Mouse (Mus musculus): ENCODE data around the gene Shroom3. TPM values are rescaled to one million over a fixed set of nuclear protein-coding genes. Genes with fewer than 3 reads are reported as not detected.
A peak's percentile ranks its signal among the peaks of the same experiment; 100 is the strongest.

The Shroom3 gene
- polyA plus RNA-seq, 1 experiment from 2014 or later: 2.9 TPM

DNA sequence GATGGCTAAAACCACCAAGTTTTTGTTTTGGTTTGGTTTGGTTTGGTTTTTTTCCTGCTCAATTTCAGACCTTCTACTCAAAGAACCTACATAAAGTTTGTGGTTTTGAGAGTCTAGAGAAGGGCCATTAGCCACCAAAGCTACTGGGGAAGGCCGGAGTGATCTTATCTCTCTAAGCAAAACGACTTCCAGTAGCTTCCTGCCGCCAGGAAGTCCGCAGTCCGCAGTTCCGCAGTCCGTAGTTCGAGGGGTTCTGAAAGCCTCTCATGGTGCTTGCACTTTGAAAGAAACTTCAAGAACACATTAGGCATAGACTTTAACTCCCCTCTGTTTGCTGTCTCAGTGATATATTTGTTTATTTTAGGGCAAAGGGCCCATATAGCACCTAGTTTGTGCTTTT is 159.2 kb downstream of the Shroom3 start:
- WGBS: 52% methylated on average over 8 of the region's 8 CpGs
- no peaks in the 10 kb centered on the region for H3K9me3 ChIP-seq (ENCODE audit: control insufficient read depth, low read length)
- H3K4me1 ChIP-seq (ENCODE audit: control insufficient read depth, insufficient read depth, low read length): peaks cover 13% of the 10 kb centered on the region; the same call in 1 of the 2 replicates
- H3K4me2 ChIP-seq (ENCODE audit: low read depth, low read length): no peak overlapping the region
- no peaks in the 10 kb centered on the region for H3K36me3 ChIP-seq (ENCODE audit: control insufficient read depth, insufficient read depth, low read length)
- H3K27ac ChIP-seq (ENCODE audit: low read depth, low read length): no peak overlapping the region
- H3K9ac ChIP-seq (replicated peaks; ENCODE audit: low read depth, low read length): no peak overlapping the region
- no peak overlapping the region for H3K4me3 ChIP-seq (ENCODE audit: low read depth, low read length)
- no peaks in the 10 kb centered on the region for H3K27me3 ChIP-seq (ENCODE audit: control insufficient read depth, insufficient read depth, low read length)
- no peak for ATAC-seq (ENCODE audit: low read depth)

DNA sequence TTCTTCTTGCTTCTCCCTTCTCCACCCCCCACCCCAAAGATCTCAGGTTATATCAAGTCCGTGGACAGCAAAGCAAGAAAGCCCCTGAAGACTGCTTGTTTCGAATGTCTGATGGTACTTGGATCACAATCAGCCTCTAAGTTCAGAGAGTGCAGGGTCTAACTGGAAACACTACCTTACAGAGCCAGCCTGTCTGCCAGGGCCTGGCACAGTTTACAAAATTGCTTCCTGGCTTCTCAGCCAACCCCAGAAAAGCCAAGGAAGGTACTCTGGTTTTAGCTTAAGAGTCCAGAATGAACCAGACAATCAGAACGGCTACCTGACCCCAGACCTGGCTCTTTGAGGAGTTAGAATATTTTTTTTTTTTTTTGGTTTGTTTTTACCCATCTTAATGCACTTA is 159.6 kb downstream of the Shroom3 start:
- H3K27me3 ChIP-seq (ENCODE audit: control insufficient read depth, insufficient read depth, low read length): no peaks in the 10 kb centered on the region
- no peak overlapping the region for H3K4me3 ChIP-seq (ENCODE audit: low read depth, low read length)
- H3K4me2 ChIP-seq (ENCODE audit: low read depth, low read length): no peak overlapping the region
- 54% methylated on average over 3 of the region's 3 CpGs for WGBS
- H3K9me3 ChIP-seq (ENCODE audit: control insufficient read depth, low read length): no peaks in the 10 kb centered on the region
- no peak overlapping the region for H3K9ac ChIP-seq (replicated peaks; ENCODE audit: low read depth, low read length)
- no peak overlapping the region for H3K27ac ChIP-seq (ENCODE audit: low read depth, low read length)
- H3K4me1 ChIP-seq (ENCODE audit: control insufficient read depth, insufficient read depth, low read length): peaks cover 13% of the 10 kb centered on the region; the same call in 1 of the 2 replicates
- no peak for ATAC-seq (ENCODE audit: low read depth)
- no peaks in the 10 kb centered on the region for H3K36me3 ChIP-seq (ENCODE audit: control insufficient read depth, insufficient read depth, low read length)

DNA sequence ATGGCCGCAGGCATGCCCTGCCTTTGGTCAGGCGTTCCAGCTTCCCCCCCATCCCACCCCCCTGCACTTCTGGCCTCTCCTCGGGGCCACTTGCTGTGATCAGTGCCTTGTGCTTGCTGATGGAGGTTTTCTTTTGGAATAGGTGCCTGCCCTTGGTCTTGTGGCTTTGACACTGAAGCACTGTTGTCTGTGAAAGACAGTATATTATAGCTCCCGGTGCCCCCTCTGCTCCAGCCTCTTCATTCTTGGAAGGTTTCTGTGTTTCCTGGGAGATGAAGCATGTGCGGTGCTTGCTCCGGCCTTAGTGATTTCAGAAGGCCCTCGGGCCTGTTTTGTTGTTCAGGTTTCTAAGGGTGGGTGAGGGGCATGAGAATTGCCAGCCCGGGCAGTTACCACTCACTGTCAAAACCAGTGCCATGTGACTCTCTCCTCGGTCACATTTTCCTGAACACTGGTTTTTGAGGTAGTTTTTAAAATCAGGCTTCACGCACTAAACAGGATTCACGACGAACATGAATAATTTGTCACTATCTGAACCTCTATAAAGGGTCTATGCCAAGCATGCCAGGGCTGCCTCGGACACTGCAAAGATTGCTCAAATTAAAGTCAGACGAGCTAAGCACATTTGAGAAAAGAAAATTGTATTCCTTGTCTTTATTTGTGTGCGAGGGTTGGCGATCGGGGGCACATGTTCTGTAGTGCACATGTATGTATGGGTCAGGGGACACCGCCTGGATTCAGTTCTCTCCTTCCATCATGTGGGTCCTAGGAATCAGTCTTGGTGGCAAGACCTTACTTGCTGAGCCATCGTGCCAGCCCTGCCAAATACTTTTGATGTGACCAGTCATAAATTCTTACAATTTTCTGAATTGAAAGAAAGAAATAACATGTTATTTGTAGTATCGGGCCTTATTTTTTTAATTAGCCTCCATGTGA is 160.9 kb downstream of the Shroom3 start:
- no peak overlapping the region for H3K4me3 ChIP-seq (ENCODE audit: low read depth, low read length)
- peaks cover 13% of the 10 kb centered on the region; the same call in 1 of the 2 replicates for H3K4me1 ChIP-seq (ENCODE audit: control insufficient read depth, insufficient read depth, low read length)
- no peaks in the 10 kb centered on the region for H3K27me3 ChIP-seq (ENCODE audit: control insufficient read depth, insufficient read depth, low read length)
- no peak overlapping the region for H3K9ac ChIP-seq (replicated peaks; ENCODE audit: low read depth, low read length)
- peak overlapping the region; percentile 44; the same call in 1 of the 2 replicates for H3K27ac ChIP-seq (ENCODE audit: low read depth, low read length)
- H3K36me3 ChIP-seq (ENCODE audit: control insufficient read depth, insufficient read depth, low read length): no peaks in the 10 kb centered on the region
- 28% methylated on average over 20 of the region's 20 CpGs for WGBS
- no peak overlapping the region for H3K4me2 ChIP-seq (ENCODE audit: low read depth, low read length)
- no peaks in the 10 kb centered on the region for H3K9me3 ChIP-seq (ENCODE audit: control insufficient read depth, low read length)
- ATAC-seq (ENCODE audit: low read depth): peak; percentile 88

DNA sequence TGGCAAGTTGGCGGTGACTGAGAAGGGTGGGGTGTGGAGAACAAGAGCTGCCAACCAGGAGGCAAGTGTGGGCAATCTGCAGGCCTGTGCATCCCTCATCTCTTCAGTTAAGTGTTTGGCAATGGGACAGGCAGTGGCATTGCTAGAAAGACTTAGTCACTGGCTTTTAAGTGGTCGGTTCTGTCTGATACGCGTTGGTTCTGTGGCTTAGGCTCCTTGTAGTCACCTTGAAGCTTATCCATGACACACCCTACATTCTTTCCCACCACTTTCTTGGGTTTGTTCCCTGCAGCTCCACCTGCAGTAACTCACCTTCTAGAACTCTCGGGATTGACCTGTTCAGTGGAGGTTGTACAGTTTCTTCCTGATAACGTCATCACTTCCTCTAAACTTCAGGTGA is 166.5 kb downstream of the Shroom3 start:
- Histone ChIP-seq H3K4me1 (ENCODE audit: control insufficient read depth, insufficient read depth, low read length) (no peaks in the 10 kb centered on the region), H3K4me3 (ENCODE audit: low read depth, low read length) (no peak overlapping the region), H3K4me2 (ENCODE audit: low read depth, low read length) (no peak overlapping the region), H3K27me3 (ENCODE audit: control insufficient read depth, insufficient read depth, low read length) (no peaks in the 10 kb centered on the region), H3K9me3 (ENCODE audit: control insufficient read depth, low read length) (no peaks in the 10 kb centered on the region), H3K9ac (replicated peaks; ENCODE audit: low read depth, low read length) (no peak overlapping the region), H3K27ac (ENCODE audit: low read depth, low read length) (no peak overlapping the region), H3K36me3 (ENCODE audit: control insufficient read depth, insufficient read depth, low read length) (no peaks in the 10 kb centered on the region)
- WGBS: 95% methylated on average over 6 of the region's 6 CpGs
- no peak for ATAC-seq (ENCODE audit: low read depth)

DNA sequence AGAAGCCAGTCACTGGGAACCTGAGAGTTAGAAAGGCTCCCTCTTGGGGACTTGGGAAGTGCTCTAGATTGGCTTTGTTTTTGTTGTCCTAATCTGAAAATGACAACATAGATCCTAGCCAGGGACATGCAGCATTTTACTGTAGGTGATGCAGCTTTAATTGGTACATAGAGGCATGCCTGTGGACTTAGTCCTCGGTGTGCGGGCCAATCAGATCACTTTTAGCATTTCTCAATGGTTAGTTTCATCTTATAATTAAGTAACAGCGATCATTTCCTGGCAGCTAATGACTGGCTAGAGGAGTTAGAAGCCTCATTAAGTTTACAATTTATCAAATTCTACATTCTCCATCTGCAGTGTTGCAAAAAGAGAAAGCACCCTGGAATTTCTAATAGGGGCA is 167.7 kb downstream of the Shroom3 start:
- H3K4me2 ChIP-seq (ENCODE audit: low read depth, low read length): no peak overlapping the region
- 67% methylated on average over 3 of the region's 3 CpGs for WGBS
- H3K27ac ChIP-seq (ENCODE audit: low read depth, low read length): no peak overlapping the region
- no peak overlapping the region for H3K9ac ChIP-seq (replicated peaks; ENCODE audit: low read depth, low read length)
- peak; percentile 60; the same call in 1 of the 2 replicates for ATAC-seq (ENCODE audit: low read depth)
- no peaks in the 10 kb centered on the region for H3K36me3 ChIP-seq (ENCODE audit: control insufficient read depth, insufficient read depth, low read length)
- H3K4me3 ChIP-seq (ENCODE audit: low read depth, low read length): no peak overlapping the region
- H3K27me3 ChIP-seq (ENCODE audit: control insufficient read depth, insufficient read depth, low read length): no peaks in the 10 kb centered on the region
- H3K4me1 ChIP-seq (ENCODE audit: control insufficient read depth, insufficient read depth, low read length): no peaks in the 10 kb centered on the region; the same call in 1 of the 2 replicates
- H3K9me3 ChIP-seq (ENCODE audit: control insufficient read depth, low read length): no peaks in the 10 kb centered on the region

DNA sequence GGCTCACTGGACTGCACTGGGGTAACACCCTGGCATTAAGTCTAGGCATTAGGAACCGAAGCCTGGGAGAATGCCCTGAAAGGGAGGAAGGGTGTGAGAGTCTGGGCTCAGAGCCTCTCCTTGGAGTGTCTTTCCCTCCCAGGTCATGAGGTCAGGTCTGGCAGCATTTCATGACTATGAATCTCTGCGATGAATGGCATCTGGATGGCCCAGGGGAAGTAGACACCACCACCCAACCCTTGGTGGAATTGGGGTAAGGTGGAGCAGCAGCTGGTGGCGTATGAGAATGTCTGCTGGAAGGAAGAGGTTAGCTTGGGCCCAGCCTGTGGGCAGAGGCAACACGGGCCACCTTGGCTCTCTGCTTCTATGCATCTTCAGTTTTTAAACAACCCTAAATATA is 171.7 kb downstream of the Shroom3 start:
- Histone ChIP-seq H3K27me3 (ENCODE audit: control insufficient read depth, insufficient read depth, low read length) (no peaks in the 10 kb centered on the region), H3K4me3 (ENCODE audit: low read depth, low read length) (no peak overlapping the region), H3K9me3 (ENCODE audit: control insufficient read depth, low read length) (no peaks in the 10 kb centered on the region), H3K4me1 (ENCODE audit: control insufficient read depth, insufficient read depth, low read length) (peaks cover 10% of the 10 kb centered on the region), H3K4me2 (ENCODE audit: low read depth, low read length) (no peak overlapping the region), H3K36me3 (ENCODE audit: control insufficient read depth, insufficient read depth, low read length) (no peaks in the 10 kb centered on the region), H3K27ac (ENCODE audit: low read depth, low read length) (no peak overlapping the region), H3K9ac (replicated peaks; ENCODE audit: low read depth, low read length) (no peak overlapping the region)
- no peak for ATAC-seq (ENCODE audit: low read depth)
- 89% methylated on average over 4 of the region's 4 CpGs for WGBS

DNA sequence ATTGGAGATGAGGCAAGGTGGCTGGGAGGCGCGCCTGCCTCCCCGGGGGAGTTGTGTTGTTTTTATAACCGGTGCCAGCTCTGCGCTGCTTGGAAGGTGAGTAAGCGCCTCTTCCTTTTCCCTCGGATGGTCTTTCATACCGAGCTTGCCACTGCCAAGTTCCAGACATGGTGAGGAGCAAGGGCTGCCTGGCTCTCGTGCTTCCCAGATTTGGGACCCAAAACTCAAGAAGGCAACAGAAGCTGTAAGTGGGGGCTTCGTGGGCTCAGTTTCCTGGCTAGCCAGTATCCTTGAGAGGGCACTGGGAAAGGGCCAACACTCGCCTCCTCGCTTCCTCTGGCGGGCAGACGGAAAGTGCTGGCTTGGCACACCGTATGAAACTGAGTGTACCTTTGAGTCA is 173.1 kb downstream of the Shroom3 start:
- Histone ChIP-seq H3K9me3 (ENCODE audit: control insufficient read depth, low read length) (no peaks in the 10 kb centered on the region), H3K4me1 (ENCODE audit: control insufficient read depth, insufficient read depth, low read length) (peaks cover 13% of the 10 kb centered on the region), H3K9ac (replicated peaks; ENCODE audit: low read depth, low read length) (no peak overlapping the region), H3K27ac (ENCODE audit: low read depth, low read length) (no peak overlapping the region), H3K4me2 (ENCODE audit: low read depth, low read length) (no peak overlapping the region), H3K4me3 (ENCODE audit: low read depth, low read length) (no peak overlapping the region), H3K36me3 (ENCODE audit: control insufficient read depth, insufficient read depth, low read length) (no peaks in the 10 kb centered on the region), H3K27me3 (ENCODE audit: control insufficient read depth, insufficient read depth, low read length) (no peaks in the 10 kb centered on the region)
- no peak for ATAC-seq (ENCODE audit: low read depth)
- WGBS: 41% methylated on average over 15 of the region's 15 CpGs

DNA sequence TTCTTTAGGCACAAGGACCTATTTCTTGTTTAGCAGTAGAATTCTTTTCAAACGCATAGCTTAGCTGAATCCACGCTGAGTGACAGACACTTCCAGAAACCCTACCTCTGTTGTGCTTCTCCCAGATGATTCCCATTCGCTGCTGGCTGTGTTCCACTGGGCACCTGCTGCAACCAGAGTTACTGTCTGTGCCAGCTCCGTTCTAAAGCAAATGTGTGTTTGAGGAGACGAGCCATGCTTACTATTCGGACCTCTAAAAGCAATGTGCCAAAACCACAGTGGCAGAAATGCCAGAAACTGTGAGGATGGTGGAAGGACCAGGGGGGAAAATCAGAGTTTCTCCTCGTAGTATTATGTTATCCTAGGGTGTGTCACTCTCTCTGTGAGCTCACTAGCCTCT is 173.9 kb downstream of the Shroom3 start:
- Histone ChIP-seq H3K27me3 (ENCODE audit: control insufficient read depth, insufficient read depth, low read length) (no peaks in the 10 kb centered on the region), H3K4me3 (ENCODE audit: low read depth, low read length) (no peak overlapping the region), H3K27ac (ENCODE audit: low read depth, low read length) (no peak overlapping the region), H3K36me3 (ENCODE audit: control insufficient read depth, insufficient read depth, low read length) (no peaks in the 10 kb centered on the region), H3K9me3 (ENCODE audit: control insufficient read depth, low read length) (no peaks in the 10 kb centered on the region), H3K9ac (replicated peaks; ENCODE audit: low read depth, low read length) (no peak overlapping the region), H3K4me2 (ENCODE audit: low read depth, low read length) (no peak overlapping the region), H3K4me1 (ENCODE audit: control insufficient read depth, insufficient read depth, low read length) (peaks cover 21% of the 10 kb centered on the region)
- no peak for ATAC-seq (ENCODE audit: low read depth)
- 53% methylated on average over 7 of the region's 7 CpGs for WGBS

DNA sequence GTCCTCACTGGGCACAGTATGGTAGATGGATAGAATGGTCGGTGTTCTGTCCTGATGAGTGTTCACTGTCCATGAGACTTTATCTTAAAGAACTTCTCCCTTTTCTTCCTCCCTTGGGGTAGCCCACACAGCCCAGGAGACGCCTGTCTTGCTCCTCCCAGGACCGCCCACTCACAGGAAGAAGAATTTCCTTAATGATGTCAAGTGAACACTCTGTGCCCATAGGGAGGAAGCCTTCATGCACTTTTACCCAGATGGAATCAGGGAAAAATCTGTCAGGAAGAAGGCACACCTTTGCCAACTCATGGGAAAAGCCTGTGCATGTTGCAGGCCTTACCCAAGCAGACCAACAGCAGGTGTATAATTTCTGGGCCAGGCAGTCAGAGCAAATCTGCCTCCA is 174.9 kb downstream of the Shroom3 start:
- Histone ChIP-seq H3K4me2 (ENCODE audit: low read depth, low read length) (no peak overlapping the region), H3K36me3 (ENCODE audit: control insufficient read depth, insufficient read depth, low read length) (no peaks in the 10 kb centered on the region), H3K9me3 (ENCODE audit: control insufficient read depth, low read length) (no peaks in the 10 kb centered on the region), H3K27ac (ENCODE audit: low read depth, low read length) (no peak overlapping the region), H3K27me3 (ENCODE audit: control insufficient read depth, insufficient read depth, low read length) (no peaks in the 10 kb centered on the region), H3K4me1 (ENCODE audit: control insufficient read depth, insufficient read depth, low read length) (peaks cover 22% of the 10 kb centered on the region), H3K9ac (replicated peaks; ENCODE audit: low read depth, low read length) (no peak overlapping the region), H3K4me3 (ENCODE audit: low read depth, low read length) (no peak overlapping the region)
- ATAC-seq (ENCODE audit: low read depth): no peak
- 98% methylated on average over 3 of the region's 3 CpGs for WGBS
